Mouse (Mus musculus): Measurements from ENCODE around the gene Flot1. TPM values are rescaled to one million over a fixed set of nuclear protein-coding genes. Genes with fewer than 3 reads are reported as not detected.

The Flot1 gene
- total RNA-seq, 2 experiments from 2014 or later = 20.9 to 57.7 TPM

GRCm38 (mm10) chr17:35809395-35809794 is 13.6 kb upstream of the Flot1 start:
- no peak for ATAC-seq (replicated peaks; ENCODE audit: low FRiP score, poor library complexity, severe bottlenecking)

- ATAC-seq (replicated peaks; ENCODE audit: low FRiP score, poor library complexity, severe bottlenecking) = no peak
These were observed 12.0 kb upstream of the Flot1 start for GRCm38 (mm10) chr17:35810900-35811648.

- no peak for ATAC-seq (replicated peaks; ENCODE audit: low FRiP score, poor library complexity, severe bottlenecking)
These were observed 10.7 kb upstream of the Flot1 start for GRCm38 (mm10) chr17:35812307-35812706.

GRCm38 (mm10) chr17:35812736-35813135 is 10.3 kb upstream of the Flot1 start:
- ATAC-seq (replicated peaks; ENCODE audit: low FRiP score, poor library complexity, severe bottlenecking) = no peak

- ATAC-seq (replicated peaks; ENCODE audit: low FRiP score, poor library complexity, severe bottlenecking) = no peak
These were observed 9.8 kb upstream of the Flot1 start for GRCm38 (mm10) chr17:35813245-35813647.

GRCm38 (mm10) chr17:35813653-35814052 is 9.4 kb upstream of the Flot1 start:
- peak; percentile 28; the same call in 1 of the 2 replicates for ATAC-seq (replicated peaks; ENCODE audit: low FRiP score, poor library complexity, severe bottlenecking)

GRCm38 (mm10) chr17:35814678-35815077 is 8.4 kb upstream of the Flot1 start:
- ATAC-seq (replicated peaks; ENCODE audit: low FRiP score, poor library complexity, severe bottlenecking) = no peak

GRCm38 (mm10) chr17:35815836-35816235 is 7.2 kb upstream of the Flot1 start:
- ATAC-seq (replicated peaks; ENCODE audit: low FRiP score, poor library complexity, severe bottlenecking) = no peak

- ATAC-seq (replicated peaks; ENCODE audit: low FRiP score, poor library complexity, severe bottlenecking) = no peak
These were observed 6.3 kb upstream of the Flot1 start for GRCm38 (mm10) chr17:35816686-35817085.

GRCm38 (mm10) chr17:35817226-35817625 is 5.8 kb upstream of the Flot1 start:
- ATAC-seq (replicated peaks; ENCODE audit: low FRiP score, poor library complexity, severe bottlenecking) = no peak

- ATAC-seq (replicated peaks; ENCODE audit: low FRiP score, poor library complexity, severe bottlenecking) = no peak
These were observed 2.9 kb upstream of the Flot1 start for GRCm38 (mm10) chr17:35820111-35820510.

GRCm38 (mm10) chr17:35821439-35822430 is 1.3 kb upstream of the Flot1 start, which contains the start of gene Ier3:
Gene Ier3 (plus strand): TSS chr17:35821684.
- peak; percentile 20 for ATAC-seq (replicated peaks; ENCODE audit: low FRiP score, poor library complexity, severe bottlenecking)

- ATAC-seq (replicated peaks; ENCODE audit: low FRiP score, poor library complexity, severe bottlenecking) = no peak
These were observed 466 bp upstream of the Flot1 start for GRCm38 (mm10) chr17:35822564-35822963.

- ATAC-seq (replicated peaks; ENCODE audit: low FRiP score, poor library complexity, severe bottlenecking) = no peak
These were observed 1.4 kb downstream of the Flot1 start for GRCm38 (mm10) chr17:35824402-35824801.

- ATAC-seq (replicated peaks; ENCODE audit: low FRiP score, poor library complexity, severe bottlenecking) = no peak
These were observed 2.2 kb downstream of the Flot1 start for GRCm38 (mm10) chr17:35825109-35825850.

- ATAC-seq (replicated peaks; ENCODE audit: low FRiP score, poor library complexity, severe bottlenecking) = peak; percentile 95
These were observed 6.7 kb downstream of the Flot1 start for GRCm38 (mm10) chr17:35829737-35830136.

GRCm38 (mm10) chr17:35832400-35833238 is 9.6 kb downstream of the Flot1 start:
- no peak for ATAC-seq (replicated peaks; ENCODE audit: low FRiP score, poor library complexity, severe bottlenecking)

GRCm38 (mm10) chr17:35833239-35833751 is 10.3 kb downstream of the Flot1 start:
- ATAC-seq (replicated peaks; ENCODE audit: low FRiP score, poor library complexity, severe bottlenecking) = no peak

- no peak for ATAC-seq (replicated peaks; ENCODE audit: low FRiP score, poor library complexity, severe bottlenecking)
These were observed 10.9 kb downstream of the Flot1 start for GRCm38 (mm10) chr17:35833894-35834293.
